Comparison of ENCODE assay signal across 20 mouse cellular contexts in genomic region chr7:70548936-70549450, GRCm38 (mm10).
DNase-seq lines count a peak whose midpoint lies in the region; ATAC-seq lines count a peak whose summit lies in the region.
"Had no signal": no experiment of that assay in that cellular context is flagged by ENCODE, and none has a peak within 500 bp of the region (broad histone marks: within the 10 kb centered on the region; RNA-seq: fewer than 3 reads in every experiment).

No protein-coding gene starts in this region.

- no peak for ATAC-seq in kidney, embryonic 16.5 days (ENCODE audit: low FRiP score, low TSS enrichment)
- ATAC-seq: activated CD4-positive, CD25-positive, alpha-beta regulatory T cell, adult 4 months; forebrain, embryonic 14.5 days; Patski had no signal

- 47% methylated on average over 5 of the region's 5 CpGs for WGBS in kidney, embryonic 16.5 days

- peak; percentile 37 for DNase-seq in kidney, adult 18-20 months
- DNase-seq in kidney, adult 8-10 months = peak; percentile 32 to 60
- peak; percentile 23 for DNase-seq in kidney, postnatal 10 days
- peak; percentile 62 for DNase-seq in yolk sac, embryonic 10.5 days (ENCODE audit: low spot score)
- DNase-seq in lung, adult 18-20 months = no peak
- DNase-seq: cerebellum, adult 8-10 months; cerebellum, postnatal 14 days; embryo, embryonic 11 days; gastrocnemius, adult 2 months; gastrocnemius, postnatal 25 days had no signal

- no peaks in the 10 kb centered on the region for H3K27me3 ChIP-seq in kidney, embryonic 16.5 days (ENCODE audit: insufficient read depth, low read length)
- H3K27me3 ChIP-seq: CH12.LX; embryonic facial prominence, embryonic 15.5 days; heart, embryonic 12.5 days; Patski had no signal

- no peaks in the 10 kb centered on the region for H3K9me3 ChIP-seq in kidney, embryonic 16.5 days (ENCODE audit: low read length)
- H3K9me3 ChIP-seq: embryonic facial prominence, embryonic 15.5 days; forebrain, embryonic 10.5 days; heart, embryonic 12.5 days; hindbrain, embryonic 10.5 days had no signal

- H3K4me2 ChIP-seq in kidney, embryonic 16.5 days (replicated peaks; ENCODE audit: low read depth, low read length) = no peak overlapping the region
- H3K4me2 ChIP-seq: embryonic facial prominence, embryonic 15.5 days; heart, embryonic 12.5 days had no signal

- H3K4me1 ChIP-seq in kidney, embryonic 16.5 days (ENCODE audit: insufficient read depth, low read length) = no peaks in the 10 kb centered on the region
- H3K4me1 ChIP-seq: embryonic facial prominence, embryonic 15.5 days; forebrain, embryonic 10.5 days; heart, embryonic 12.5 days; hindbrain, embryonic 10.5 days had no signal

- H3K36me3 ChIP-seq in kidney, embryonic 16.5 days (ENCODE audit: insufficient read depth, low read length) = no peaks in the 10 kb centered on the region
- H3K36me3 ChIP-seq: embryonic facial prominence, embryonic 15.5 days; forebrain, embryonic 10.5 days; heart, embryonic 12.5 days; hindbrain, embryonic 10.5 days had no signal

- no peak overlapping the region for H3K9ac ChIP-seq in kidney, embryonic 16.5 days (replicated peaks; ENCODE audit: low read length)
- H3K9ac ChIP-seq: embryonic facial prominence, embryonic 15.5 days; heart, embryonic 12.5 days had no signal

- H3K27ac ChIP-seq in kidney, embryonic 16.5 days (ENCODE audit: low read length) = no peak overlapping the region
- H3K27ac ChIP-seq: embryonic facial prominence, embryonic 15.5 days; forebrain, embryonic 10.5 days; gastrocnemius, adult 2 months; hindbrain, embryonic 10.5 days had no signal

- H3K4me3 ChIP-seq in kidney, embryonic 16.5 days (ENCODE audit: low read length) = no peak overlapping the region
- H3K4me3 ChIP-seq: embryonic facial prominence, embryonic 15.5 days; erythroblast, embryonic 14.5 days; forebrain, embryonic 10.5 days; gastrocnemius, adult 2 months; heart, embryonic 12.5 days; hindbrain, embryonic 10.5 days had no signal

Comparison
In these comparisons a context has a peak if more than half of its experiments do, and no peak if none do; other contexts are left out.
1. DNase-seq: peak in kidney, adult 18-20 months (single experiment), kidney, adult 8-10 months (2 of 2), kidney, postnatal 10 days (single experiment) and yolk sac, embryonic 10.5 days (single experiment); none in lung, adult 18-20 months (0 of 2).